Mouse (Mus musculus) G1E (cell line): Measurements from ENCODE around the gene Slc46a3. TPM values are rescaled to one million over a fixed set of nuclear protein-coding genes. Genes with fewer than 3 reads are reported as not detected.
A peak's percentile ranks its signal among the peaks of the same experiment; 100 is the strongest.

Experiments
- ATAC-seq: 2 replicates; pipeline ENCODE4 v1.8.0; 2016; ENCODE audit warnings: mild to moderate bottlenecking; ENCODE audit not compliant: insufficient number of reproducible peaks, poor library complexity, low FRiP score, severe bottlenecking; ENCODE audit errors: extremely low read depth
- DNase-seq: peaks from one replicate; pipeline ENCODE4 v3.0.0; 2012; ENCODE audit warnings: low spot score
- H3K27me3 ChIP-seq: 2 replicates; pipeline ENCODE4 v1.6.1; 2012; ENCODE audit warnings: mild to moderate bottlenecking, low read length, inconsistent platforms; ENCODE audit not compliant: insufficient read depth
- H3K36me3 ChIP-seq: replicated peaks from 2 replicates; pipeline ENCODE3; 2012; ENCODE audit warnings: mild to moderate bottlenecking, inconsistent platforms
- H3K4me1 ChIP-seq: 2 replicates; pipeline ENCODE4 v1.6.1; 2012; ENCODE audit warnings: low read depth, low read length, inconsistent platforms, mixed read lengths; ENCODE audit not compliant: insufficient read depth
- H3K4me3 ChIP-seq: 2 replicates; pipeline ENCODE4 v1.5.1; 2012; ENCODE audit warnings: low read depth, mild to moderate bottlenecking, inconsistent platforms, low read length, moderate library complexity, mixed read lengths
- H3K9me3 ChIP-seq: replicated peaks from 2 replicates; pipeline ENCODE4 v1.6.1; 2012; ENCODE audit warnings: inconsistent platforms
- CTCF ChIP-seq: IDR thresholded peaks from 2 replicates; pipeline ENCODE4 v1.5.1; 2012; ENCODE audit warnings: low read depth, low read length, inconsistent platforms, mixed read lengths
- GATA1 ChIP-seq: IDR thresholded peaks from 2 replicates; pipeline ENCODE4 v1.6.1; 2012; ENCODE audit warnings: borderline replicate concordance, low read length, inconsistent platforms, mixed read lengths
- GATA2 ChIP-seq: IDR thresholded peaks from 2 replicates; pipeline ENCODE4 v1.6.1; 2012; ENCODE audit warnings: low read depth, low read length, inconsistent platforms, borderline replicate concordance
- POLR2AphosphoS5 ChIP-seq: IDR thresholded peaks from 2 replicates; pipeline ENCODE4 v1.6.1; 2012; ENCODE audit warnings: low read depth, low read length, inconsistent platforms; ENCODE audit not compliant: insufficient replicate concordance
- TAL1 ChIP-seq: conservative IDR thresholded peaks from 2 replicates; pipeline ENCODE4 v1.6.1; 2012; ENCODE audit warnings: low read depth, low read length, inconsistent platforms, mixed read lengths
- polyA plus RNA-seq: library from polyadenylated mRNA; stranded (reverse); fragments of >175 nt; gene quantifications from 2 replicates; pipeline ENCODE4 v1.2.3, GENCODE M21; 2012
- total RNA-seq, 2 experiments: library from RNA; stranded (forward) in 1 of 2; stranded (reverse) in 1 of 2; fragments of 200-1000 nt in 1 of 2; fragments of >200 nt in 1 of 2; fragmentation: Nextera tagmentation in 1 of 2; gene quantifications; 2 replicates each; pipeline ENCODE4 v1.2.3; 2014 to 2017

Gene Slc46a3
- total and polyA plus RNA-seq, 3 experiments: 8.0 to 55.3 (median 18.1) TPM

DNA sequence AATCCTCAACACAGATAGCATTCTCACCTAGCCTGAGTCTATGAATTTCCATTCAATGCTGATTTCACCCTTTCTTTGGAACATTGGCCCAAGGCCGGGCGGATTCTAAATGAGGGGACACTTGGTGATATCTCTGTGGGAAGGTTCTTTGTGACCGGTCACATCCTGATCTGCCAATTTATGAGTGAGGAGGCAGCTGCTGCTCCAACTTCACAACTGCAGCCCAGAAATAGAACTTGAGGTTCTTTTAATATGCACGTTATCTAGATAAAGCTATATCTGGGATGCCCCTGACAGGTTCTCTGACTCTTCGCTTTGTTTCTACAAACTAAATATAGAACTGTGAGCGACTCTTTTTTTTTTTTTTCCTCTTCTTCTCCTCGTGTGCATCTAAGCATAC, 44.4 kb downstream of the Slc46a3 start:
- TF ChIP-seq POLR2AphosphoS5: no peak
- TF ChIP-seq CTCF: no peak
- TF ChIP-seq GATA2: no peak
- no peak for TF ChIP-seq GATA1
- TF ChIP-seq TAL1: no peak
- H3K27me3 ChIP-seq: peaks cover 23% of the 10 kb centered on the region
- no peaks in the 10 kb centered on the region for H3K36me3 ChIP-seq
- DNase-seq: no peak
- H3K4me3 ChIP-seq: no peak overlapping the region
- no peak for ATAC-seq
- peaks cover 2% of the 10 kb centered on the region; the same call in 1 of the 2 replicates for H3K9me3 ChIP-seq
- peaks cover 19% of the 10 kb centered on the region for H3K4me1 ChIP-seq

GRCm38 (mm10) chr5:147848164-147848863, 46.3 kb downstream of the Slc46a3 start:
- peaks cover 2% of the 10 kb centered on the region; the same call in 1 of the 2 replicates for H3K9me3 ChIP-seq
- TF ChIP-seq CTCF: peak; percentile 47; the same call in 1 of the 2 replicates
- no peak for TF ChIP-seq GATA1
- no peak for TF ChIP-seq TAL1
- H3K36me3 ChIP-seq: no peaks in the 10 kb centered on the region
- 0 out of 2 replicates have a peak, but pooled peaks have one; percentile 24 for ATAC-seq
- no peak overlapping the region for H3K4me3 ChIP-seq
- peaks cover 23% of the 10 kb centered on the region for H3K27me3 ChIP-seq
- DNase-seq: peak; percentile 25
- peaks cover 14% of the 10 kb centered on the region for H3K4me1 ChIP-seq

DNA sequence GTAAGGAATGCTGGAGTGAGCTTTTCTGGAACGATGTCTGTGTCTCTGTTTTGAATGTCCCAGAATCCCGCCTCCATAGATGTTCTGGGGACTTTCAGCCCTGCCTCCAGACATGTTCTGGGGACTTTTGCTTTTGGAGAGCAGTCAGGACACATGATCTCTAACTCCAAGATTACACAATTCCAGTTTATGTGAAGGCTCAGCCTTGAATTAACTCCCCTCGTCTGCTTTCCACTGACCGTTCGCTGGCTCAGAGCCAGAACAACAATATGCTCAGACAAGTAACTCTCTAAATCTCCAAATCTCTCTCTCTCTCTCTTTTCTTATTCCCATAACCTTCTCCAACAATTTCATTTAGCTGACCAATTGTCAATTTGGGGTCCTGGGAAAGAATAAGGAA, 47.3 kb downstream of the Slc46a3 start:
- no peak for ATAC-seq
- Histone ChIP-seq H3K9me3 (peaks cover 2% of the 10 kb centered on the region; the same call in 1 of the 2 replicates), H3K4me3 (no peak overlapping the region), H3K27me3 (peaks cover 19% of the 10 kb centered on the region), H3K36me3 (no peaks in the 10 kb centered on the region), H3K4me1 (peaks cover 6% of the 10 kb centered on the region)
- DNase-seq: no peak
- TF ChIP-seq CTCF (no peak), TAL1 (no peak), GATA1 (no peak), POLR2AphosphoS5 (no peak), GATA2 (no peak)

GRCm38 (mm10) chr5:147845319-147845718, 49.3 kb downstream of the Slc46a3 start:
- no peak for DNase-seq
- TF ChIP-seq GATA2 (no peak), TAL1 (no peak), POLR2AphosphoS5 (no peak), GATA1 (no peak), CTCF (no peak)
- H3K4me3 ChIP-seq: no peak overlapping the region
- peaks cover 3% of the 10 kb centered on the region for H3K27me3 ChIP-seq
- no peaks in the 10 kb centered on the region for H3K36me3 ChIP-seq
- peaks cover 2% of the 10 kb centered on the region; the same call in 1 of the 2 replicates for H3K9me3 ChIP-seq
- H3K4me1 ChIP-seq: no peaks in the 10 kb centered on the region
- ATAC-seq: no peak

DNA sequence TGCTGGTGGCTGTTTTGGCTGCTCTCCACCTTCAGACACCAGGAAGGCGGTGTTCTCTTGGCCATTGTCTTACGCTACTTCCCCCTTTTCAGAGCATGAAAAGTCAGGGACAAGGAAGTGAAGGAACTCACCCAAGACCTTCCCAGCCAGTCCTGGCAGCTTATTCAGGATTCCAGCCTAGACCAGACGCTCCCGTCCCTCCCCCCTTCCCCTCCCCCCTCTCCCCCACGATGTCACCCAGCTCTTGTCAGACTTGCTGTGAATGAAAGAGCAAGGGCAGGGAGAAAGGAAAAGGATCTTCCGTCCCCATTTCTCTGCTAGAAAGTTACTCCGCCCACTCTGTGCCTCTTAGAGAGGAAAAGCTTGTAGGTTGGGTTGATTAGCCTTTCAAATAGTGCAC, 51.3 kb downstream of the Slc46a3 start:
- Histone ChIP-seq H3K4me3 (no peak overlapping the region), H3K4me1 (no peaks in the 10 kb centered on the region), H3K27me3 (no peaks in the 10 kb centered on the region; the same call in none of the 2 replicates), H3K36me3 (no peaks in the 10 kb centered on the region), H3K9me3 (no peaks in the 10 kb centered on the region)
- TF ChIP-seq GATA1: no peak
- no peak for DNase-seq
- no peak for ATAC-seq

- Histone ChIP-seq H3K27me3 (peaks cover 7% of the 10 kb centered on the region), H3K36me3 (no peaks in the 10 kb centered on the region), H3K9me3 (no peaks in the 10 kb centered on the region), H3K4me1 (no peaks in the 10 kb centered on the region), H3K4me3 (no peak overlapping the region)
- TF ChIP-seq GATA1 (no peak), TAL1 (no peak), GATA2 (no peak), CTCF (no peak), POLR2AphosphoS5 (no peak)
- no peak for DNase-seq
- ATAC-seq: no peak
Measured at GRCm38 (mm10) chr5:147839418-147839817, 55.2 kb downstream of the Slc46a3 start.

GRCm38 (mm10) chr5:147834841-147835500, 59.6 kb downstream of the Slc46a3 start:
- no peak for TF ChIP-seq TAL1
- no peak for TF ChIP-seq GATA2
- no peak for TF ChIP-seq GATA1
- no peak for TF ChIP-seq POLR2AphosphoS5
- TF ChIP-seq CTCF: no peak
- no peaks in the 10 kb centered on the region for H3K4me1 ChIP-seq
- H3K4me3 ChIP-seq: no peak overlapping the region
- H3K36me3 ChIP-seq: no peaks in the 10 kb centered on the region
- DNase-seq (no peak), ATAC-seq (no peak)
- H3K27me3 ChIP-seq: peaks cover 7% of the 10 kb centered on the region
- no peaks in the 10 kb centered on the region for H3K9me3 ChIP-seq
